Mouse (Mus musculus): ENCODE results near the gene Tmx2. TPM values are rescaled to one million over a fixed set of nuclear protein-coding genes. Genes with fewer than 3 reads are reported as not detected.
"Not testable (repeated sequence)": the region's sequence is repeated elsewhere in the genome, so short reads cannot be mapped to it uniquely, and the experiment has no call there.

The Tmx2 gene
- polyA plus RNA-seq, 1 experiment from 2014 or later: 95.2 TPM

DNA sequence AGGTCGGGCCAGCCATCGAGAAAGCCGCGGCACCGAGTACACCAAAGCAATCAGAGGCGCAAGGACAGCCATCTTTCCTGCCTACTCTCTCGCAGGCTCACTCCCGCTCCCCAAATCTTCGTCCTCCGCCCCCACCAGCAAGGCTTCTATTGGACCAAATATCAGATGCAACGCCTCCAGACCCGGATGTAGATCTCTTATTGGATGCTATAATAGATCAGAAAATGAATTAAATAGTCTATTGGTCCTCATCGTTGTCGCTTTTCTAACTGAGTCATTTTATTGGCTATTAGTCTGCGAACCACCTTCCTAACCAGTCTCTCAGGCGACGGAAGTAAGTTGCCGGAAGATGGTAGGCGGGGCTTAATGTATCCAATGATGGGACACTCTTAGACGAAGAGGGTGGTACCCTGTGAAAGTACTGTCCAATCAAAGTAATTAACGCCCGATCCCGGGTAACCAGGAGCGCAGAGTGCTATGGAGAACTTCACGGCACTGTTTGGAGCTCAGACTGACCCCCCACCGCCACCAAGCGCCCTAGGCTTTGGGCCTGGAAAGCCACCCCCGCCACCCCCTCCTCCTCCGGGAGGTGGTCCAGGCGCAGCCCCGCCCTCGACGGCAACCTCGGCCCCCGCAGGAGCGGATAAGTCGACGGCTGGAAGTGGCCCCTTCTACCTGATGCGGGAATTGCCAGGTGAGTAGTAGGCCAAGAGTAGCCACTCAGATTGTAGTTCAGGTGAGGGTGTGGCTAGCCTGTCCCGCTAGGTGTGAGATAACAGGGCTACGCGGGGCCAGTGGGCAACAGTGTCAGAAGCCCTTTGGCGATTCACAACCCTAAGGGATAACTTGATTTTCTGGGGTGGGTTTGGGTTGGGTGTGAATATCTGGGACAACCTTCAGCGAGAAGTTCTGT is 716 bp downstream of the Tmx2 start, which contains the start of the genes Gm28635 and Med19:
Gene Gm28635 (minus strand): TSS at position 74 of the 913 bp plus-strand sequence.
Gene Med19 (plus strand): TSS at position 435 of the 913 bp plus-strand sequence.
- Histone ChIP-seq H3K4me3 (peak within 1 kb of the TSS; percentile 69), H3K4me2 (peak within 1 kb of the TSS; percentile 74), H3K9me3 (no peaks in the 10 kb centered on the region), H3K27me3 (no peaks in the 10 kb centered on the region), H3K27ac (peak within 1 kb of the TSS; percentile 44; the same call in 1 of the 2 replicates), H3K9ac (peak within 1 kb of the TSS; percentile 67), H3K4me1 (peaks cover 16% of the 10 kb centered on the region), H3K36me3 (peaks cover 27% of the 10 kb centered on the region)
- under 1% methylated on average over 44 of the region's 44 CpGs for WGBS
- ATAC-seq (ENCODE audit: insufficient number of reproducible peaks, low FRiP score, low TSS enrichment, low read depth): peak; percentile 100

DNA sequence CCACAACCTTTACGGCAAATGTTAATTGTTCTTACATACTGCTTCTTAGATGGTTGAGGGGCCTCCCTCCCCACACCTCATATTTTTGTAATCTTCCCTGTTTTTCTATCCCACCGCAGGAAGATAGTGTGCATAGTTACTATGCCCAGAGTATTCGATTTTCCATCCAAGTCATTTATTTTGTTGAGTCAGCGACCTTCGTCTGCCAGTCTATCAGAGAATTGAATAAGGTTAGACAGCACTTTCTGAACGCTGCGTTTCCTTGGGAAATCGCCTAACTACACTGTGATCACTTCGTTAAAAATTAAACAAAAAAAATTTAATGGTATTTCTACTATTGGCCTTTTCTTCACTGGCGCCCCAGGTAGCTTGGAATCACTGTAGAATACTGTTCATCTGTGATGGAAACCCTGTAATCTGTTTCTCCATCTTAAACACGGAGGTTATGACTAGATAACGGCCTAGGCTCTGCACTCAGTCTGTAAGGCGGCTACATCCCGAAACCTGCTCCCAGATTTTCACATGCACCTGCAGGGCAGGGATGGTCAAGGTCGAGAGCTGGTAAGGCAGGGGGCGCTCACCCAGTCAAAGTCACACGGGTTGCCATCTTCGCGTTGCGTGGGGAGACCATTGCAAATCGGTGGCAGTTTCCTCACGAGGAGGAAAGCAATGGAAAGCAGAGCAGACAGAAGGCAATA is 1.5 kb downstream of the Tmx2 start:
- Histone ChIP-seq H3K27me3 (no peaks in the 10 kb centered on the region), H3K27ac (peak overlapping the region; percentile 43; the same call in 1 of the 2 replicates), H3K4me3 (peak overlapping the region; percentile 69), H3K4me1 (peaks cover 16% of the 10 kb centered on the region), H3K9me3 (no peaks in the 10 kb centered on the region), H3K36me3 (peaks cover 36% of the 10 kb centered on the region), H3K4me2 (peak overlapping the region; percentile 74), H3K9ac (peak overlapping the region; percentile 28; the same call in 1 of the 2 replicates)
- no peak for ATAC-seq (ENCODE audit: insufficient number of reproducible peaks, low FRiP score, low TSS enrichment, low read depth)
- 10% methylated on average over 22 of the region's 22 CpGs for WGBS

DNA sequence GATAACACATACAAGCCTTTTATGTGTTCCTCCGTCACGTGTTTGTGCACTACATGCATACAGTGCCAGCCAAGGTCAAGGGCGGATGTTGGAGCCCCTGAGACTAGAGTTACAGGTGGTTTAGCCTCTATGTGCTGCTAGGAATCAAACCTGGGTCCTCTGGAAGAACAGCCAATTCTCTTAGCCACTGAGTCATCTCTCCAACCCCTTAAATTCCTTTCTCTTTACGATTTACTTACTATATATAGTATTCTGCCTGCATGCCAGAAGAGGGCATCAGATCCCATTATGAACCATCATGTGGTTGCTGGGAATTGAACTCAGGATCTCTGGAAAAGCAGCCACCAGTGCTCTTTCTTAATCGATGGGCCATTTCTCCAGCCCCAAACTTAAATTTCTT is 7.4 kb downstream of the Tmx2 start:
- not testable (repeated sequence) for ATAC-seq (ENCODE audit: insufficient number of reproducible peaks, low FRiP score, low TSS enrichment, low read depth); H3K9ac ChIP-seq; H3K4me3 ChIP-seq; H3K4me2 ChIP-seq; H3K27me3 ChIP-seq; H3K27ac ChIP-seq; H3K9me3 ChIP-seq
- WGBS: 61% methylated on average over 4 of the region's 5 CpGs
- H3K36me3 ChIP-seq: peaks cover 45% of the 10 kb centered on the region
- H3K4me1 ChIP-seq: peaks cover 14% of the 10 kb centered on the region; the same call in 1 of the 2 replicates

DNA sequence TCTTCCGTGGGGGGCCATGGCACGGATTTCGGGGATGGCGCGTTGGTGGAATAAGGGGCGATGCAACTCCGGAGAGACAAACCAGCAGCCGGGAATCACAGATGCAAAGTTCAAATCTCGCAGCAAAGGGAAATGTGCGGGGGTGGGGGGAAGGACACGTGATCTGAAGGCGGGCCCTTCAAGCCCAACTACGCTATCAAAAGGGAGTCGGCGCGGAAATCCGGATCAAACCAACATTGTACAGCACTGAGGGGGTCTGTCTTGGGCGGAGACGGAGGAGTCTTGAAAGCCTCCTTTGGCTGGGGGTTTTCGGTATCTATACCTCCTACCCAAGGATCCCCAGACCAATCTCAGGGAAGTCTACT is 8.4 kb downstream of the Tmx2 start, which contains the start of gene Selenoh:
Gene Selenoh (minus strand): TSS at position 202 of the 365 bp plus-strand sequence.
- Histone ChIP-seq H3K4me1 (peaks cover 14% of the 10 kb centered on the region; the same call in 1 of the 2 replicates), H3K36me3 (peaks cover 39% of the 10 kb centered on the region), H3K9me3 (no peaks in the 10 kb centered on the region), H3K4me2 (peak within 1 kb of the TSS; percentile 63), H3K27ac (peak within 1 kb of the TSS; percentile 91), H3K9ac (peak within 1 kb of the TSS; percentile 83), H3K27me3 (no peaks in the 10 kb centered on the region), H3K4me3 (peak within 1 kb of the TSS; percentile 80)
- WGBS: under 1% methylated on average over 20 of the region's 20 CpGs
- peak; percentile 93 for ATAC-seq (ENCODE audit: insufficient number of reproducible peaks, low FRiP score, low TSS enrichment, low read depth)

DNA sequence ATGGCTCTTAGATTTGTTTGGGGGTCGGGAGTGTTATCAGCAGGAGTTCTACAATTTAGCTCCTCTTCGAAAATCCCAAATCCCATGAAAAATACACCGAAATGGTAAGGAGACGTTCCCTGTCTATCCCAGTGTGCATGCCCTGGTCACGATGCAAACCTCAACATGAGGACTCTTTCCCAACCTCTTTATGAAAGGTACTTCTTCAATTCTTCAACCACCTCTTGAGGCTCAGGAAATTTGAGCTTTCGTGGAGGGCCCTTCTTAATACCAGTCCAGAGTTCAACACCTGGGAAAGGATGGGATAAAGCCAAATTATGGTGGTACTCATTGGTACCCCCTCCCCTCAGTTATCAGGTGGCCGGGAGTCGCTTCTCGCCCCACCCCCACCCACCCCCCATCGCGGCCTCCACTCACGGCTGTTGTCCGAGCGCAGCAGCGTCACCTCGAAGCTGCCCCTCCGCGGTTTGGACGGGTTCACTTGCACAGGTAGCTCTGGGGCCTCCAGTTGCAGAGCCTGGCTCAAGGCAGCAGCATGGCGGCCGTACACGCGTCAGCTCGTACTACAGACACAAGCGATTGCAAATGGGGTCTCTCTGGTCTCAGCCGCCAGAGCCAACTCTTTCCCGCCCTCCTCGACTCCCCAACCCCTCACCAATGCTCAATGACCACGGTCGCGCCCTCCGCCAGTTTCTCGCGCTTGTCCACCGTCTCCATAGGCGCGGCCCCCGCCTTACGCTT is 8.9 kb downstream of the Tmx2 start:
- H3K4me3 ChIP-seq: peak overlapping the region; percentile 80
- H3K27ac ChIP-seq: peak overlapping the region; percentile 91
- peaks cover 33% of the 10 kb centered on the region for H3K36me3 ChIP-seq
- no peaks in the 10 kb centered on the region for H3K27me3 ChIP-seq
- H3K4me1 ChIP-seq: peaks cover 14% of the 10 kb centered on the region; the same call in 1 of the 2 replicates
- H3K9me3 ChIP-seq: no peaks in the 10 kb centered on the region
- ATAC-seq (ENCODE audit: insufficient number of reproducible peaks, low FRiP score, low TSS enrichment, low read depth): peak; percentile 72
- H3K4me2 ChIP-seq: peak overlapping the region; percentile 63
- H3K9ac ChIP-seq: peak overlapping the region; percentile 83
- WGBS: 3% methylated on average over 39 of the region's 39 CpGs

DNA sequence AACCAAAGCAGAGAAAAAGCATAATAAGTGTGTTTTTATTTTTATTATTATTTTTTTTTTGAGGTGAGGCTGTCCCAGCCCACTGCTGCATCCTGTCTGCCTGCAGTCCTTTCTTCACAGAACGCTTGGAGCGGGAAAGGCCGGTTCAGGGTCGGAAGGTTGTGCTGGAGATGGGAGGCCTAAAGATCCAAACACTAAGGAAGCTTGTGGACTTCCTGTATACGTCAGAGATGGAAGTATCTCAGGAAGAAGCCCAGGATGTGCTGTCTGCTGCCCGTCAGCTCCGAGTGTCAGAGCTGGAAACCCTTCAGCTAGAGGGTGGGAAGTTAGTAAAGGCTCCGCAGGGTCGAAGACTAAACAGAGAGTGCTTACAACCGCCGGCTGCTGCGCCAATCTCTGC is 12.9 kb downstream of the Tmx2 start:
- no peak overlapping the region for H3K4me2 ChIP-seq
- H3K4me3 ChIP-seq: no peak overlapping the region
- peaks cover 14% of the 10 kb centered on the region; the same call in 1 of the 2 replicates for H3K4me1 ChIP-seq
- H3K27me3 ChIP-seq: no peaks in the 10 kb centered on the region
- no peak overlapping the region for H3K27ac ChIP-seq
- H3K9ac ChIP-seq: no peak overlapping the region
- 65% methylated on average over 12 of the region's 12 CpGs for WGBS
- no peaks in the 10 kb centered on the region for H3K9me3 ChIP-seq
- H3K36me3 ChIP-seq: peaks cover 8% of the 10 kb centered on the region; the same call in 1 of the 2 replicates
- no peak for ATAC-seq (ENCODE audit: insufficient number of reproducible peaks, low FRiP score, low TSS enrichment, low read depth)

DNA sequence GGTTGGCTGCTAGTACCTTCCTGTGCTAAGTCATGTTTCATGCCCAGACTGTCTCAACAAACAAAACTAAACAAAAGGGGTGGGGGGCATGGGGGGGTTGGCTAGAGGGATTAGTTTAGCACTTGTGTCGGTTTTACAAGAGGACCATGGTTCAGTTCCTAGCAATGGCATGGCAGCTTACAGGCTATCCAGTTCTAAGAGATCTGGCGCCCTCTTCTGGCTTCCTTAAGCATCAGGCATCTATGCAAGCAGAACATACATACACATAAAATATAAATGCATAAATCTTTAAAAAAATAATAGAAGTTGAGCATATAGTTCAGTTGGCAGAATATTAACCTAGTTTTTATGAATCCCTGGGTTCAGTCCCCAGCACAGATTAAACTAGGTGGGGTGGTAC is 16.1 kb downstream of the Tmx2 start:
- no peak overlapping the region for H3K4me3 ChIP-seq
- H3K4me1 ChIP-seq: no peaks in the 10 kb centered on the region
- ATAC-seq (ENCODE audit: insufficient number of reproducible peaks, low FRiP score, low TSS enrichment, low read depth): no peak
- H3K27me3 ChIP-seq: no peaks in the 10 kb centered on the region
- no peaks in the 10 kb centered on the region for H3K9me3 ChIP-seq
- no peak overlapping the region for H3K27ac ChIP-seq
- H3K4me2 ChIP-seq: no peak overlapping the region
- 31% methylated on average over 2 of the region's 2 CpGs for WGBS
- no peaks in the 10 kb centered on the region for H3K36me3 ChIP-seq
- H3K9ac ChIP-seq: no peak overlapping the region

DNA sequence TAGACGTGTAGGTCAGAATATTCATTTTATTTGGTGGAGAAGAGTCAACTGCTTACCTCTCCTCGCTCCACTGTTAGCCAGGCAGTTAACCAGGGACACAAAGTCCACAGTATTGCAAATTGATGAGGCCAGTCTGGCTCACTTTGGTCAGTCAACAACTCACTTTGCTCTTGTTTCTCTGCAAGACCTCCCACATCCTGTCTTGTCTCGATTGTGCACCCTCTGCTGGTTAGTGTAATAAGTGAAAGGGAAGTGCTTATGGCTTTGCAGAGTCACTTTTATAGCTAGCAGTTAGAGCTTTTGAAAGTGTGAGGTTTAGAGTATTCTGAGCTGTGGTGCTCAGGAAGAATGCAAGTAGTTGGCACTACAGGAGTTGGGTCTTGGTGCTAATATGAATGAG is 18.7 kb downstream of the Tmx2 start:
- no peaks in the 10 kb centered on the region for H3K9me3 ChIP-seq
- no peaks in the 10 kb centered on the region for H3K27me3 ChIP-seq
- WGBS: 58% methylated on average over 3 of the region's 3 CpGs
- H3K27ac ChIP-seq: no peak overlapping the region
- no peak for ATAC-seq (ENCODE audit: insufficient number of reproducible peaks, low FRiP score, low TSS enrichment, low read depth)
- H3K36me3 ChIP-seq: no peaks in the 10 kb centered on the region
- no peak overlapping the region for H3K4me2 ChIP-seq
- H3K4me3 ChIP-seq: no peak overlapping the region
- no peaks in the 10 kb centered on the region for H3K4me1 ChIP-seq
- H3K9ac ChIP-seq: no peak overlapping the region

DNA sequence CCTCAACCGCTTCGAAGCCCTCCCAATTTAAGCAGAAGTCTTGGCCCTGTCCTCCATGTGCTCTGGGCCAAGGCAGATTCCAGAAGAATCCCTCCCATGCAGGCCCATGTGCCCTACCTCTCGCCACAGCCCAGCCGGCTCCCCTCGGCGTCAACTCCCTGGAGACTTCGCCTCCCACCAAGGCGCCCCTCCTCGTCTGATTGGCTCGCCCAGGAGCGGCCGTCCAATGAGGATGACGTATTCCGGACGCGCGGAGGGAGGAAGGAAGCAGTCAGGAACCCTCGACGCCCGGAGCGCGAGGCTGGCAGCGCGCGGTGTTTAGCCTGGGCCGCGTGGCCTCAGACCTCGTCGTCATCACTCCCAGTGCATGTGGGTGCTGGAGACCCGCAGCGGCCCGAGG is 20.1 kb downstream of the Tmx2 start, which contains the start of gene Btbd18:
Gene Btbd18 (plus strand): TSS at position 274 of the 400 bp plus-strand sequence.
- no peak for ATAC-seq (ENCODE audit: insufficient number of reproducible peaks, low FRiP score, low TSS enrichment, low read depth)
- WGBS: 93% methylated on average over 32 of the region's 32 CpGs
- H3K4me1 ChIP-seq: no peaks in the 10 kb centered on the region

DNA sequence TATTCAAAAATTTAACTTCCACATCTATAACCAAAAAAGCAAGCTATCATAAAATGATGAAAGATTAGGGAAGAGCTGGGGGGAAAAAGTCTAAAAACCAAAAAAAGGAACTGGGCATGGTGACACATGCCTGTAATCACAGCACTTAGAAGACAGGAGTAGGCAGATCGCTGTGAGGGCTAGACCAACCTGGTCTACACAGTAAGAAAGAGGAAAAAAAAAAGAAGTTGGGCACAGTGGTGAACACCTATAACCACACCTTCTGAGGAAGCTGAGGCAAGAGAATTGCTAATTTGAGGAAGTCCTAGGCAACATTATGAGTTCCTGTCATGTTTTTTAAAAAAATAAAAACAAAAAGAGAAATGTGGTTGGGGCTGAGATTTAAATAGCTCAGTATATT is 23.1 kb downstream of the Tmx2 start:
- no peak overlapping the region for H3K4me3 ChIP-seq
- H3K4me2 ChIP-seq: no peak overlapping the region
- 46% methylated on average over 1 of the region's 1 CpGs for WGBS
- ATAC-seq (ENCODE audit: insufficient number of reproducible peaks, low FRiP score, low TSS enrichment, low read depth): no peak
- no peaks in the 10 kb centered on the region for H3K4me1 ChIP-seq
- no peaks in the 10 kb centered on the region for H3K27me3 ChIP-seq
- no peaks in the 10 kb centered on the region for H3K9me3 ChIP-seq
- H3K27ac ChIP-seq: no peak overlapping the region
- no peaks in the 10 kb centered on the region for H3K36me3 ChIP-seq
- no peak overlapping the region for H3K9ac ChIP-seq

More for the DNA sequence above, 20.1 kb downstream of the Tmx2 start, which contains the start of gene Btbd18:
- Histone ChIP-seq H3K9me3 (no peaks in the 10 kb centered on the region), H3K9ac (no peak within 1 kb of the TSS), H3K27me3 (no peaks in the 10 kb centered on the region), H3K27ac (no peak within 1 kb of the TSS), H3K4me3 (no peak within 1 kb of the TSS), H3K36me3 (no peaks in the 10 kb centered on the region), H3K4me2 (no peak within 1 kb of the TSS)

DNA sequence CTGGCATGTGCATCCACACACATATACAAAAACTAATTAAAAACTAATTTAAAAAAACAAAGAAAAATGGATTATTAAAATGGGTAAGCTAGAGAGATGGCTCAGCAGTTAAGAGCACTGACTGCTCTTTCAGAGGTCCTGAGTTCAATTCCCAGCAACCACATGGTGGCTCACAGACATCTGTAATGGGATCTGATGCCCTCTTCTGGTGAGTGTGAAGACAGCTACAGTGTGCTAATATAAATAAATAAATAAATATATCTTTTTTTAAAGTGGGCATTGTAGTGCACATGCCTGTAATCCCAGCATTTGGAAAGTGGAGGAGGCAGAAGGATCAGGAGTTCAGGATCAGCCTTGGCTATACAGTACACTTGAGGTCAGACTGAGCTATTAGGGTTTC is 25.6 kb downstream of the Tmx2 start:
- H3K27me3 ChIP-seq: no peaks in the 10 kb centered on the region
- H3K4me1 ChIP-seq: peaks cover 2% of the 10 kb centered on the region; the same call in 1 of the 2 replicates
- no peak overlapping the region for H3K4me3 ChIP-seq
- H3K9ac ChIP-seq: no peak overlapping the region
- H3K36me3 ChIP-seq: no peaks in the 10 kb centered on the region
- ATAC-seq (ENCODE audit: insufficient number of reproducible peaks, low FRiP score, low TSS enrichment, low read depth): no peak
- no peaks in the 10 kb centered on the region for H3K9me3 ChIP-seq
- H3K27ac ChIP-seq: no peak overlapping the region
- H3K4me2 ChIP-seq: no peak overlapping the region

Measured in limb, embryonic 15.5 days (tissue).